Mouse (Mus musculus) erythroblast, embryonic 14.5 days (primary cell): Measurements from ENCODE around the gene Foxo3.

ENCODE experiments used
- GATA1 ChIP-seq: IDR thresholded peaks from 2 replicates; pipeline ENCODE4 v1.6.1; 2012; ENCODE audit warnings: low read length, inconsistent platforms, mixed read lengths
- TAL1 ChIP-seq: IDR thresholded peaks from 3 replicates; pipeline ENCODE4 v1.6.1; 2012; ENCODE audit warnings: low read length, inconsistent platforms, mixed read lengths

- no peak for TF ChIP-seq GATA1
- no peak for TF ChIP-seq TAL1
Observed at GRCm38 (mm10) chr10:42209809-42210208, 66.7 kb downstream of the Foxo3 start.
